Mouse (Mus musculus): ENCODE data around the gene Cox6a1.
"Not testable (repeated sequence)": the region's sequence is repeated elsewhere in the genome, so short reads cannot be mapped to it uniquely, and the experiment has no call there.

The Cox6a1 gene

DNA sequence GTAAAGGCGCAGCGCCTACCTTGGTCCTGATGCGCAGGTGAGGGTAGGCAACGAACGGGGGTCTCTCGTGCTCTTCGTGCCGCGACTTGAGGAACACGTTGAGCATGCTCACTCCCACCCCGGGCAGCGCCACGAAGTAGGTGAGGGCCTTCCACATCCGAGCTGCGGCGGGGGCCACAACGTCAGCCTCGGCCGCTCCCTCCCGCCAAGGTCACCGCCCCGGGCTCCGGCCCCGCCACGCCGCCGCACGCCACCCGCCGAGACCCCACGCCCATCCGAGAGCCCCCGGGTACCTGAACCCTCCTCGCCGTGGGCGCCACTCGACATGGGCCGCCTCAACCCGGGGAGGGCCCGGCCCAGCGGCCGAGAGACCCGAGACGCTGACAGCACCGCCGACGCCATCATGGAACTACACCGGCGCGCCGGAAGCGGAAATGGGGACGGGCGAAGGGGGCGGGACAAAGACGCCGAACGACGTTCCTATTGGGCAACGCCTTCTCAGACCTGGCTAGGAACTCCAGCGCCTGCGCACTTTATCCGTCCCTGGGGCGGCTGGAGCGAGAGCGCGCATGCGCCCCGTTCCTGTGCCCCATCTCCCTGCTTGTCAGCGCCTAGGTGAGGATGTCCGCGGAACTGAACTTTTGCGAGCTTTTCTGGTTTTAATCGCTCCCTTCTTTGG is at the start of gene Cox6a1:
Gene Cox6a1, minus strand, starts transcription at position 436 of the 679 bp plus-strand sequence.
- peak; percentile 98 for DNase-seq (ENCODE audit: extremely low spot score)

DNA sequence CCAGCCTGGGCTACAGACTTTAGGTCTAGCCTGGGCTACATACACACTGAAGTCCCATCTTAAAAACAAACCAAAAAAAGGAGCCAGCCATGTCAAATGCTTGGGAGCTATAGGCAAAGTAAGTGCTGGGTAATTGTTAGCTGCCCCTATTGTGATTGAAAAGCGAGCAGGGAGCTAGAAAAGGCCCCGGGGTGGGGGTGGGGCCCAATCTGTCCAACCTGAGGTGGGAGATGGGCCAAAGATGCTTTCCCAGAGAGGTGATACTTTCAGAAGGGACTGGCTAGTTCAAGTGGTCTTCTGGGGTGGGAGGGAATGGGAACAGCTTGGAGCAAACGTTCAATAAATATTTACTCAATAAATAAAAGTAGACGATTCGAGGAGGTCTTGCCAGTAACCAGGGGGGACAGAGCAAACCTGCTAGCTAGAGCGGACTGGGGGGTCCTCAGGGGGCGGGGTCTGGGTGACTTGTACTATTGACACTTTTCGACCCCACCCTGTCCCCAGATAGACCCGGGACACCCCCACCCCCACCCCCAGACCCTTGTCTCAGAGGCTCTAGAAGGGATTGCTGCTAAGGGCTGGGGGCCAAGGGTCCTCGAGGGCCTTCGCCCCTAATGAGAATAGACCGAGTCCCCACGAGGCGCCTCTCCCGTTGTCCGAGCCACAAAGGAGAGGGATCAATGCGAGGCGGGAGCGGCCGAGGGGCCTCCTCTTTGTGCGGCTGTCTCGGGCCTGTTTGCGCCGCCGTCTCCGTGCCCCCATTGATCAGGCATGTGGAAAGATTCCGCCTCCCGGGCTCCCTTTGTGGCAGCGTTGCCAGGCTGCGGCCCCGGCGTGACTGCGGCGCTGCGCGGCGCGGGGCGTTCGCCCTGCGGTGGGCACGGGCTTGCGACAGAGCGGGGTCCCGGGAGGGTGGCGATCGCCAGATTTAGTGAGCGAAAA is 49.3 kb upstream of the Cox6a1 start:
- DNase-seq (ENCODE audit: extremely low spot score), result peak; percentile 89

DNA sequence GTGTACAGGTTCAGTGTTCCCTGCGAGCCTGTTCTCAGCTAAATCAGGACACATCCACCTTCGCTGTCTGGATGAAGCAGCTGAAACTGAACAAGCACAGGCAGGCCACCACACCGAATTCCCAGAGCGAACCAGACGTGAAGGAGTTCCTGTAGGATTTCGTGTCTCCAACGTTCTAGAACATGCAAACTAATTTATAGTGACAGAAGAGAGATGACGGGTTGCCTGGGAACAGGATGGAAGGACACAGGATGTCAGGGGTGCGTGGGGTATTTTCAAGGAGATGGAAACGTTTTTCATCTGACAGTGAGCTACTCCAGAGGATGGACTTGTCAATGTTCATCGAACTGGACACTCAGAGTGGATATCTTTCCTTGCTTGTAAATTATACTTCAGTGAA is 47.9 kb upstream of the Cox6a1 start:
- DNase-seq (ENCODE audit: extremely low spot score), result no peak

DNA sequence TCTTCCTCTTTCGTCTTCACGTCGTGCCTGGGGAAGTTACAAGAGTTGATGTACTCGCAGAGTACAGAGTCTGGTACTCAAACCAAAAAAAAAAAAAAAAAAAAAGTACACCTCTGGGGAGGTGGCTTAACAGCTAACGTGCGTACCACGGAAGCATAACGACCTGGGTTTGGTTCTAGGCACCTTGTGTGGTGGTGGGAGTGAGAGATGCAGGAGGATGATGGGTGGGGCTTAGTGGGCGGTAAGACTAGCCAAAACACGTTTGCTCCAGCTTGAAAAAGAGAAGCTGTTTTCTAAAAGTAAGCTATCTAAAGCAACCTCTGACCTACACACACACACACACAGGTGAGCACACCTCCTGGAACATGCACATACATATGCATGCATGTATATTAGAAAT is 46.1 kb upstream of the Cox6a1 start:
- DNase-seq (ENCODE audit: extremely low spot score), result no peak

DNA sequence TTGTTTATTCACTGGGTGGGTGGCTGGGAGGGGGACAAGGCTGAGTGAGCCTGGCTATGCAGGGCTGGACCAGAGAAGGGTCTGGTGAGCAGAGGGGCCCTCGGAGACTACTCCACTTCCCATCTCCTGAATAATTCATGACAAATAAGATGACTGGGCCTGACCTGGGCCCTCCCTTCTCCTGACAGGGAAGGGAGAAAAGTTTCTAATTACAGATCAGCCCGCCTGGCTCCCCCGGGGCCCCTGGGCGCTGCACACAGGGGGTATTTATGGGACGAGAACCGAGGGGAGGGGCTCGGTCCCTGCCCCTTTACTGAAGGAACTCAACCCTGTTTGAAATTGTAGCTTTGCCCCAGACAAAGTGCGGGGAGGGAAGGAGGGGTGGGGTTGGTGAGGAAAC is 45.4 kb upstream of the Cox6a1 start:
- peak; percentile 45 for DNase-seq (ENCODE audit: extremely low spot score)

DNA sequence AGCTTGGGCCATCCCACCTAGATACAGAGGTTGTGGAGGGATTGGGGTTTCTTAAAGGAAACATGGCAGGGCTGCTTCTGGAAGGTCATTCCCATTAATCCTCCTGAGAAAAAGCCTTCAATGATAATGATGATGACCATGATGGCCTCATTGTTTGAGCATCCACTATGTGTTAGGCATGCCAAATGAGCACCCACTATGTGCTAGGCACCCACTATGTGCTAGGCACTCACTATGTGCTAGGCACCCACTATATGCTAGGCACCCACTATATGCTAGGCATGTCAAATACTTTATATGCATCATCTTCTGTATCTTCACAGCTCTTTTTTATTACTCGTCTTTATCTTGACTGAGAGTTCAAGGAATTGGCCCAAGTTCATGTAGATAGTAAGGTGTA is 44.2 kb upstream of the Cox6a1 start:
- no peak for DNase-seq (ENCODE audit: extremely low spot score)

DNA sequence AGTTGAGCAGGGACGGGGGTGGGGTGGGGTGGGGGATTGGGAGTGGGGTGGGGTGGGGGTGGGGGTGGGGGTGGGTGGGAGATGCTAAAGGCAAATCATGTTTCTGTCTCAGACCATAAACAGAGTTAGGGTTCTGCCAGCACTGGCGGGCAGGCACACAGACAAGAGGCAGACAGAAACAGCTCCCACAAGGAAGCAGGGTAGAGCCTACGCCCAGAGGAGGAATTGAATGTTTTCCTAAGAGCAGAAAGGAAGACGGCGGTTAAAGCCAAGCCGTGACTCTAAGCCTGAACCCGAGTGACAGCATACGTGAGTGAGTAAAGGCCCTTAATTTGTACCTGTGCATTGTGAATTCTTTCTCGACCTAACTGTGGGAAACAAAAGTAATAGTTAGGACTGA is 43.2 kb upstream of the Cox6a1 start:
- no peak for DNase-seq (ENCODE audit: extremely low spot score)

DNA sequence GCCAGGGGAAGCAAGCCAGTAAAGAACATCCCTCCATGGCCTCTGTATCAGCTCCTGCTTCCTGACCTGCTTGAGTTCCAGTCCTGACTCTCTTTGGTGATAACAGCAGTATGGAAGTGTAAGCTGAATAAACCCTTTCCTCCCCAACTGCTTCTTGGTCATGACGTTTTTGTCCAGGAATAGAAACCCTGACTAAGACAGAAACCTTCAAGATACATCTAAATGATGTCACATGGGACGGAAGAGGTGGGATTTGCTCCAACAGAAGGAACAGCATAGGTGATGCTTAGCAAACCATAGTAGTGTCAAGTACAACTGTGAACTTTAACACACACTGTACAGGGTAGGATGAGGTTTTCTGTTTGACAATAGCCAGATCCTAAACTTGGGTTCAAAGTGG is 30.1 kb upstream of the Cox6a1 start:
- DNase-seq (ENCODE audit: extremely low spot score), result not testable (repeated sequence)

DNA sequence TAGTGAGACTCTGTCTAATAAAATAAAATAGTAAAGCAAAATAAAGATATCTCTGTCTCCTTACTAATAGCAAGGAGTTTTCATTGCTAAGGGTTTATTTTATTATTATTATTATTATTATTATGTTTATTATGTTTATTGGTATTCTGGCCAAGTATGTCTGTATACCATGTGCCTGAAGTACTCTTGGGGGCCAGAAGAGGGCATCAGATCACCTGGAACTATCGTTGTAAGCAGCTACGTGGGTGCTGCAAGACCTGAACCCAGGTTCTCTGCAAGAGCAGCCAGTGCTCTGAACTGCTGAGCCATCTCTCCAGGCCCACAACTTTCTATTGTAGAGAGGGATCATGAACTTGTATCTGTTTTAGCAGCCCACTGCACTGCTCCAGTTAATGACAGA is 26.7 kb upstream of the Cox6a1 start:
- DNase-seq (ENCODE audit: extremely low spot score), result no peak

DNA sequence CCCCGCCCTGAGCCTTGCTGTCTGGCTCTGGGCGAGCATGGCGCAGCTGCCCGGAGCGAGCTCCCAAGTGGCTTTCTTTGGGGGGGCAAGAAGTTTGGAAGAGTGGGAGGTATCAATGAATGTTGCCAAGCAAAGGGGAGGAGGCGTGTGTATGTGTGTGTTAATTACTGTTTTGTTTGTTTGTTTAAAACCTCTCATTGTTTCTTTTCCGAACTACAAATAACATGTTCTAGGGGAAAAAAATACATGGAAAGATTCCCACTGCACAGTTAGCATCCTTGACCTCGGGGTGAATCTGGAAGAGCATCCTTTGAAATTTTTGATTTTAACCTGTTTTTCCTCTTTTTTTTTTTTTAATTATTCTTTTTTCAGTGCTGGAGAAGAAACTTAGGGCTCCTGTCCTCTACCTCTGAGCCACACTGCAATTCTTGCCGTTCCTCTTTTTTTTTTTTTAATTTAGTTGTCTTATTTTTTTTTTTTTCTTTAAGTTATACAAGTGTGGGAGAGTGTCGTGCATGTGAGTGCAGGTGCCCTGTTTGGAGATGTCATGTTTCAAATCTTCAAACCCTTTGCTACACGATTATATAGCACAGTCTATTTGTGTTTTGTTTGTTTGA is 25.5 kb upstream of the Cox6a1 start:
- DNase-seq (ENCODE audit: extremely low spot score), result no peak

DNA sequence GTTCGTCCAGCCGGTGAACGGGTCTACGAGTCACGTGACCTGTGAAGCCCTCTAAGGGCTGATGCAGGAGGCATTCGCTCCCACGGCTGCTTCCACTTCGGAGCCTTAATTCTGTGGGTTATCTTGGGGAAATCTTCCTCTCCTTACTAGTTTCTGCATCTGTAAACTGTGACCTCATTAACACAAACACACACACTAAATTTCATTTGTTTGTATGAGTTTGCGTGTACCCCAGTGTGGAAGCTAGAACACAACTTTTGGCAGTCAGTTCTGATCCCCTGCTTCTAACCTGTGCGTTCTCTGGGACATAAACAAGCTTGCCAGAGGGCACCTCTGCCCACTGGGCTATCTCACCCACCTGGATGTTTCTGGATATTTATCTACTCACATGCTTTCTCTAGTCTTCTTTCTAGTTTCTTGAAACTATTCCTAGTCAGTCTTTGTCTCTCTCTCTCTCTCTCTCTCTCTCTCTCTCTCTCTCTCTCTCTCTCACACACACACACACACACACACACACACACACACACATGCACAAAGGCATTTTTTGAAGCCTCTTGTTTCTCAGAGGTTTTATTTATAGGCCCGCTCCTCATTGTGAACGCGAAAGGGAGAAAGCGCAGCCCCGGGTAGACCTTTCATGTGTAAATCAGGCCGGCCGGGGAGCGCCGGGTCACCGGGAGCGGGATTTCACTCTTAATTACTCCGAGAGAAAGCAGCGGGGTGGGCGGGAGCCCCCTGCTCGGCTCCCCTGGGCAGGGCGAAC is 24.8 kb upstream of the Cox6a1 start:
- DNase-seq (ENCODE audit: extremely low spot score), result peak; percentile 82

DNA sequence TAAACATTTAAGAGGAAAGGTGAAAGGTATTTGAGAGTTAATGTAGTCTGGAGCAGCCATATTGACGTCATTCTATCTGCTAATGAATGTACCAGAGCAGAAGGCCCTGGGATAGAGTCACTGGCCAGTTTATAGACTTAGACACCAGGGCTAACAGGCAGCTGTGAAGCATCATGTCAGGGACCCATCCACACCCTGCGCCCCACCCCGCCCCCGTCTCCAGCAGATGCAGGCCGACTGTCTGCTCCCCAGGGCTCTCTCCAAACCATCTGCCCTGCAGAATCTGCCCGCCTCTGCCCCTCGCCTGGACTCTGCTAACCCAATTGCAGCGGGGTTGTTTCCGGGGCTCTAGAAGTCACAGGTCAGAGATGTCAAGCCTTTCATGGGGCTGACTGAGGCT is 23.0 kb upstream of the Cox6a1 start:
- no peak for DNase-seq (ENCODE audit: extremely low spot score)

DNA sequence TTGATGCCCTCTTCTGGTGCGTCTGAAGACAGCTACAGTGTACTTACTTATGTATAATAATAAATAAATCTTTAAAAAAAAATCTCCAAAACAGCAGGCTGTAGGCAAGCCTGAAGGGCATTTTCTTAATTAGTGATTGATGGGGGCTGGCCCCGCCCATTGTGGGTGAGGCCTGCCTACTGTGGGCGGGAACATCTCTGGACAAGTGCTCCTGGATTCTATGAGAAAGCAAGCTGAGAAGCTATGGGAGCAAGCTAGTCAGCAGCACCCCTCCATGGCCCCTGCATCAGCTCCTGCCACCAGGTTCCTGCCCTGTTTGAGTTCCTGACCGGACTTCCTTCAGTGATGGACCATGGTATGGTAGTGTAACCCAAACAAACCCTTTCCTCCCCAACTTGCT is 16.0 kb upstream of the Cox6a1 start:
- DNase-seq (ENCODE audit: extremely low spot score), result no peak

DNA sequence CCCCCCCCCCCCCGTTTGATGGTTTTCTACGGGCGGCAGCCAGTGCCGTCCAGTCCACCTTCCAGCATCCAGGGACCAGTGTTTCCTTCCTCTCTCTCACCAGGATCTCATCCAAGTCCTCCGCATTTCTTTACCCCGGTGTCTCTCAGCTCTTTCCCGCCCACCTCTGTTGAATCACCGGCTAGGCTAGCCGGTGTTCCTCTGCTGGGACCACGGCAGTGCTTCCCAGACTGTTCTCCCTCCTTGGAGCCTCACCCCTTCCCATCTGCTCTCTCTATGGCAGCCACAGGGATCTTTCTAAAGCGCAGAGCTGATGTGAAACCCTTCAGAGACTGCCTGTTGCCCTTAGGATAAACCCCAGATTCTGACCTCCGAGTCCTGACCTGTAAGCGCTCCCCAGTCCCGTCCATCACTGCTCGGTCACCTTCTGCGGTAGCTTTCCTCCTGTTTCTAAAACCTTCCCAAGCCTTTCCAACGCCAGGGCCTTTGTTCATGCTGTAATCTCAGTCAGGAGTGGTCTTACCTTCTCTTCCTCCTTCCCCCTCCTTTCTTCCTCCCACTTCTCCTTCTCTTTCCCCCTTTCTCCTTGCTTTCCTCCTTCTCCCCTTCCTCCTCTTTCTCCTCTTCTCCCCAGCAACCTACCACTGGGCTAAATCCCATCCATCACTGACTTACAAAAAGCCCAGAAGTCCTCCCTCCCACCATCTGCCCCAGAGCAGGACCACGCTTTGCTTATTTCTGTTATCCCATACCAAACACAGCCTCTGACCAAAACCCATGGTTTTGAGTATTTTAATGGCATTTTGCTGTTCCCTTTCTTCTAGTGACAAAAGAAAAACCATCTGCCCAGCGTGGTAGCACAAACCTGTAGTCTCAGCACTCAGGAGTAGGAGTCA is 14.3 kb upstream of the Cox6a1 start:
- DNase-seq (ENCODE audit: extremely low spot score), result peak; percentile 51

DNA sequence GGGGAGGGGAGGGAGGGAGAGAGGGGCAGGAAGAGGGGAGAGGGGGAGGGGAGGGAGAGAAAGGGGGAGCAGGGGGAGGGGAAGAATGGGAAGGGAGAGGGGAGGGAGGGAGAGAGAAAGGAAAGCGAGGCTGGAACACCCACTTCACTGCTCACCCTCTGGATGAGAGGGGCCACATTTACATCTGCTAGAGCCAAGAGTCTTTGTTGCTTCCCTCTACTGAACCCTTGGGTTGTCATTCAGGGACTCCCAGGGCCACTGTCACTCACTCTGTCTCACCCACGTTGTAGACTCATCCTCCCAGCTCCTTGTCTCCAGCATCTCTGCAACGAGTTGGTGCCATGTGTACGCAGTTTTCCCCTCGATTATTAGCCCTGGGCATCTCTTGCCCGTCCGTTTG is 13.4 kb upstream of the Cox6a1 start:
- DNase-seq (ENCODE audit: extremely low spot score), result no peak

DNA sequence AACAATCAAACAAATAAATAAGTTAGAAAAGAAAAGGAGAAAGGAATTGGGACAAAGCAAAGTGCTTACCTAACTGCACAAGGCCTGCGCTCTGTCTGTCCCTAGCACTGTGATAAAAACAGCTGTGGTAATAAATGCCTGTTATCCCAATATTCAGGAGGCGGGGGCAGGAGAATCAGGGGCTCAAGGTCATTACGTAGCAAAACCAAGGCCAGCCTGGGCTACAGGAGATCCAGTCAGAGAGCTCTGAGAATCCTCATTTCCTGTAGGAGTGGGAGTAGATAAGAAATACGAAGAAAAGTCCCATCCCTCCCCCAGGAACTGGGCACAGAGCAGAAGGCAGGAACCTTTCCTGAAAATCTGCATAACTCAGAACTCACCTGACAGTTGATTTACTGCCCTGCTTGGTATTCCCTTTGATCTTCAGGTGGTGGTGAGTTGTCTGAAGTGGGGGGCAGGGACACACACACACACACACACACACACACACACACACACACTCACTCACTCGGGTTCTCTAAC is 11.1 kb upstream of the Cox6a1 start:
- DNase-seq (ENCODE audit: extremely low spot score), result no peak

DNA sequence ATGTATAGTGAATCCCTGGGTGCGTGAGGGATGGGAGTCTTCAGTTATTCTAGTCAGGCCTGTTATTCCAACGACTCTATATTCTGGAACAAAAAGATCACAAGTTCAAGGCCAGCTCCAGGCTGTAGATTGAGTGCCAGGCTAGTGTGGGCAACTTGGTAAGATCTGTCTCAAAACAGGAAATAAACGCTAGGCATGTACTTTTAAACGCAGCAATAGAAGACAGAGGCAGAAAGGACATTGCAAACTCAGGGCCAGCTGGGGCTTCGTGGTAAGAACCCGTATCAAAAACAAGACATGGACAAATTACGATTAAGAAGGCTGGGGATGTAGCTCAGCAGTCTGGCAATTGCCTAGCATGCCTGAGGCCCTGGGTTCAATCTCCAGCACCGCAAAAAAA is 10.7 kb upstream of the Cox6a1 start:
- no peak for DNase-seq (ENCODE audit: extremely low spot score)

DNA sequence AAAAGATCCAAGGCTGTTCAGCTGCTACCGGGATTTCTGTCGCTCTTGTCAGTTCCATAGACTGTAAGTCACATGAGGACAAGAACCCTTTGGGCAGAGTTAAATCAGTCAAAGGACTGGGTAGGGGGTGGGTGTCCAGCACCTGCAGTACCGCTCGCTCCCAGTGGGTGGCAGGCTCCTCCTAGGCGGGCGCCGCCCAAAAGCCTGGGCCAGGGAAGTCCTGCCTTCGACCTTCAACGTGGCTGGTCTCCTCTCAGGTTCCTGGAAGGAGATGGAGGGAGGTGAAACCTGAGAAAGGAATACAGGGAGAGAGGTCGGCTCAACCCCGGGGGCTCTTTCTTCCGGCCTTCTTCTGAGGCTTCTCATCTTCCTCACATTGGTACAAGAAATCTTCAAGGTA is 10.1 kb upstream of the Cox6a1 start:
- DNase-seq (ENCODE audit: extremely low spot score), result peak; percentile 94

DNA sequence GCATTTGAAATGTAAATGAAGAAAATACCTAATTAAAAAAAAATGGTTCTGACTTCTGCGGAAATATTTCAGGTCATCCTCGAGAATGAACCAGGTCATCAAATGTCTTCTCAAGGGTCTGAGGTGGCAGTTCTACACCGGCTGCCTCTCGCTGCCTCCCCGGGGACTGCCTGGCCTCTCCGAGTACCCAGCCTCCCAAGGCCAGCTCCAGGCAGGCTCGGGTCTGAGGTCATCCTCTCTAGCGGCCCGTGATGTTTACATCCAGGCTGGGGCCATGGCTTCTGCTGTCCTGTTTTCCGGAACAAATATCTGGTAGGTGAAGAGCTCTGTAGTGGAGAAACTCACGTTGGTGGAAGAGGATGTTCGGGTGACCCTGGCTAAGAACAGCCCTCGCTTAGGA is 6.3 kb upstream of the Cox6a1 start:
- no peak for DNase-seq (ENCODE audit: extremely low spot score)

DNA sequence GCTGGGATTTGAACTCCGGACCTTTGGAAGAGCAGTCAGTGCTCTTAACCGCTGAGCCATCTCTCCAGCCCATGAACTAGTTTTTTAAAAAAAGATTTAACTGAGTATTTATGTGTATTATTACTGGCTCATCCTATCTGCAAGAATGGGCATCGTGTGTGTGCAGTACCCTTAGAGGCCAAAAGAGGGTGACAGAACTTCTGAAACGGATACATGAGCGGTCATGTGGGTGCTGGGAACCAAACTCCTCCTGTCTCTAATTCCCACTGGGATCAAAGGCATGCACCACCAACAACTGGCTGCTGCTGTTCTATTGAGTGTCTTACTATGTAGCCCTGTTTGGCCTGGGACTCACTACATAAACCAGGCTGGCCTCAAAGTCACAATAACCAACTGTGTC is 2.6 kb upstream of the Cox6a1 start:
- DNase-seq (ENCODE audit: extremely low spot score), result no peak

DNA sequence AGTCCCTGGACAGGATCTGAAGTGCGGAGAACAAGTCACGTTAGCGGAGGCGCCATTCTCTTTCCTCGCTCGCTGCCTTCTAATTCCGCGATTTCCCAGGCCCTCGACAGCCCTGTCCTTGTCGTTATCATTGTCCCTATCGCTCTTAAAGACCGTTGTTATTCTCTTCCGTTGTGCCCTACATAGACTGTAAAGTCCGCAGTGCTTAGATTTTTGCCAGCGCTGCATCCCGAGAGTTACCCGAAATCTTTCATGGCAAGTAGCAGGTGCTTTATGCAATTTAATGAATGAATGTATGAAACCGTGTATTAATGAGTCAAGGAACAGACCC is 409 bp upstream of the Cox6a1 start:
- DNase-seq (ENCODE audit: extremely low spot score), result no peak
